Mouse (Mus musculus): ENCODE data around the gene Tmed10. TPM values are rescaled to one million over a fixed set of nuclear protein-coding genes. Genes with fewer than 3 reads are reported as not detected.
A peak's percentile ranks its signal among the peaks of the same experiment; 100 is the strongest.

Tmed10 gene
- polyA plus RNA-seq, 1 experiment from 2014 or later = 357 TPM

DNA sequence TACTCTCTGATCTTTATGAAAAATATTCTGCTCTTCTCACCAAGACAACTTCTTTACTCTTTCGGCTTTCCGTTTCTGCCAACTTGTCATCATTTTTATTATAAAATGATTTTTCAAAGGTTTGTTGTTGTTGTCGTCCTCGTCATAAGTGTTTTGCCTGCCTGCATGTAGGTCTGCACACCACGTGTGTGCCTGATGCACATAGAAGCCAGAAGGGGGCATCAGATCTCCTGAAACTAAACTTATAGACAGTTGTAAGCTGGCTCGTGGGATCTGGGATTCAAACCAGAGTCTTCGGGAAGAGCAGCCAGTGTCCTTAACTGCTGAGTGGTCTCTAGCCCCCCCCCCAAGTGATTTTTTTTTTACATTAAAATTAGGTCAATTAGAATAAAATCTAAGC is 6.3 kb upstream of the Tmed10 start:
- Histone ChIP-seq H3K9me3 (replicated peaks; ENCODE audit: low read length) (no peaks in the 10 kb centered on the region), H3K36me3 (ENCODE audit: insufficient read depth, low read length) (no peaks in the 10 kb centered on the region), H3K9ac (ENCODE audit: low read depth, low read length) (no peak overlapping the region), H3K4me1 (replicated peaks; ENCODE audit: insufficient read depth, low read length) (no peaks in the 10 kb centered on the region), H3K27ac (no peak overlapping the region), H3K4me3 (replicated peaks; ENCODE audit: low read depth, low read length) (no peak overlapping the region), H3K27me3 (ENCODE audit: insufficient read depth, low read length) (no peaks in the 10 kb centered on the region), H3K4me2 (ENCODE audit: low read length) (no peak overlapping the region)
- peak; percentile 25; the same call in 1 of the 2 replicates for TF ChIP-seq CTCF (IDR thresholded peaks at IDR 0.05; ENCODE audit: low read depth)
- 80% methylated on average over 7 of the region's 7 CpGs for WGBS
- no peak for DNase-seq (ENCODE audit: low spot score)
- ATAC-seq (replicated peaks; ENCODE audit: low FRiP score, low read depth) = no peak

DNA sequence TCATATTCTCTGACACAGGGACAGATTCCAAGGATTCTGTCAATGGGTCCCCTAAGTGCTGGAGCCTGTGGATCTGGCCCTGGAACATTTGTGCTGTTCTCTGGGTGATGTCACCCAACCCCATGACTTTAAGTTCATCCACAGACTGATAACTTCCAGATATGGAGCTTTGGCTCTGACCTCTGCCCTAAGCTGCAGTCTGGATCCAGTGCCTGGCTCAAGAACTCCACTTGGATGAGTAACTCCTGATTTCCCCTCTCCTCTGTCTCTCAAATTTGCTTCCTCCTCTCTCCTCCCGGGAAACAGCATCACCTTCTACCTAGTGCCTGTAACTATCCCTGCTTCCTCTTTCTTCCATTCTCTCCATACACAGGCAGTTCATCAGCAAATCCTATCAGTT is 5.7 kb upstream of the Tmed10 start:
- 48% methylated on average over 1 of the region's 1 CpGs for WGBS

DNA sequence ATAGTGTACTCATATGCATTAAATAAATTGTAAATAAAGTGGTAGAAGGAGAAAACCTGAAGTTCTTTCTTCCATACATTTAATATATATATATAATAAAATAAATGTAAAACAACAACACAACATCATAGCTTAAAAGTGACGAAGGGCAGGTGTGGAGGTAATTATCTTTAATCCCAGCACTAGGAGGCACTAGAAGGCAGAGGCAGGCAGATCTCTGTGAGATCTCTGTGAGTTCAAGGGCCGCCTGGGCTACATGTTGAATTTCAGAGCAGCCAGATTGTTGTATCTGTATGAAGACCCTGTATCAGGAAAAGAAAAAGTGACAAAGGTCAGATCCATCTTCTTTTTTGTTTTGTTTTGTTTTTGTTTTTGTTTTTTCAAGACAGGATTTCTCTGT is 3.6 kb upstream of the Tmed10 start:
- DNase-seq (ENCODE audit: low spot score) (no peak), ATAC-seq (replicated peaks; ENCODE audit: low FRiP score, low read depth) (no peak)
- H3K4me2 ChIP-seq (ENCODE audit: low read length) = no peak overlapping the region
- no peaks in the 10 kb centered on the region for H3K9me3 ChIP-seq (replicated peaks; ENCODE audit: low read length)
- no peak overlapping the region for H3K4me3 ChIP-seq (replicated peaks; ENCODE audit: low read depth, low read length)
- no peak for TF ChIP-seq CTCF (IDR thresholded peaks at IDR 0.05; ENCODE audit: low read depth)
- no peak overlapping the region for H3K27ac ChIP-seq
- no peaks in the 10 kb centered on the region for H3K4me1 ChIP-seq (replicated peaks; ENCODE audit: insufficient read depth, low read length)
- 90% methylated on average over 2 of the region's 2 CpGs for WGBS
- H3K36me3 ChIP-seq (ENCODE audit: insufficient read depth, low read length) = no peaks in the 10 kb centered on the region
- no peak overlapping the region for H3K9ac ChIP-seq (ENCODE audit: low read depth, low read length)
- no peaks in the 10 kb centered on the region for H3K27me3 ChIP-seq (ENCODE audit: insufficient read depth, low read length)

More for the DNA sequence above, 5.7 kb upstream of the Tmed10 start:
- Histone ChIP-seq H3K4me1 (replicated peaks; ENCODE audit: insufficient read depth, low read length) (no peaks in the 10 kb centered on the region), H3K9ac (ENCODE audit: low read depth, low read length) (no peak overlapping the region), H3K4me2 (ENCODE audit: low read length) (no peak overlapping the region), H3K9me3 (replicated peaks; ENCODE audit: low read length) (no peaks in the 10 kb centered on the region), H3K27ac (no peak overlapping the region), H3K27me3 (ENCODE audit: insufficient read depth, low read length) (no peaks in the 10 kb centered on the region), H3K36me3 (ENCODE audit: insufficient read depth, low read length) (no peaks in the 10 kb centered on the region), H3K4me3 (replicated peaks; ENCODE audit: low read depth, low read length) (no peak overlapping the region)
- TF ChIP-seq CTCF (IDR thresholded peaks at IDR 0.05; ENCODE audit: low read depth) = no peak
- DNase-seq (ENCODE audit: low spot score) (no peak), ATAC-seq (replicated peaks; ENCODE audit: low FRiP score, low read depth) (no peak)

DNA sequence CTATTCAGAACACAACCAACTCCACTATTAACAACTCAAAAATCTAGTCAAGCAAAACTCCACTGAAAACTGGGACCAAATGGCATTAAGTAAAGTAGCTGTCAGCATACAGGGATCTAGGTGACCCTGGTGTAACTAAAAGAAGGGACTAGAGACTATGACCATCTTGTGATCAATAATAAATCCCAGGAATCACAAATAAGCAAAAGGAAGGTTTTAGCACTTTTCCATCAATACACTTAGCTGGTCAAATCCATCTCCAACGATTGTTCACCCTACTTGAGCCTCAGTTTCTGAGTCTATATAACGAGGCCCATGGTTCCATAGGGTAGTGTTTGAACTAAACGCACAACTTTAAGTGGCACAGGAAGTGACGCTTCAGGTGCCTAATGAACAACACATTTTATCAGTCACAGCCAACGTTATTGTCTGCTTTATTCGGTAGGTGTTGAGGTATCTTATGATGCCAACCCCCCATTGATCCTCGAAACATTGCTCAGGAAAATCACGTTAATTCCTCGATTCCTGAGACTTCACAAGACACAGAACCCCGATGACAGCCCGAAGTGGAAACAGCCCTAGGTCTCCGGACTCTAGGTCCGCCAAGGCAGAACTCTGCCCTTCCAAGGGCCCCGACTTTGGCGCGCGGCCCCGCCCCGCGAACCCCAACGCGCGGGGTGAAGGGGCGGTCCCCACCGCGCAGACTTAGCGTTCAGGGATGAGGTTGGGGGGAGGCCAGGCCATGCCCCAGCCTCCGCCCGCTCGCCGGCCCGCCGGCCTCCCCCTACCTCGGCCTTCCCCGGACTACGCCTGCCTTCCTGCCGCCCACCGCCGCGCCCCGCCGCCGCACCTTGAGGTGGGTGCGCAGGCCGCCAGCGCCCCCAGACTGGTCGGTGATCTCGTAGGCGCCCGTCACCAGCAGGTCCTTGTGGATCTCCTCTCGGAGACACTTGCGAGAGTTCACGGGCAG is 771 bp downstream of the Tmed10 start:
- Histone ChIP-seq H3K4me3 (replicated peaks; ENCODE audit: low read depth, low read length) (peak overlapping the region; percentile 85), H3K4me2 (ENCODE audit: low read length) (peak overlapping the region; percentile 63), H3K27me3 (ENCODE audit: insufficient read depth, low read length) (no peaks in the 10 kb centered on the region), H3K36me3 (ENCODE audit: insufficient read depth, low read length) (no peaks in the 10 kb centered on the region), H3K9ac (ENCODE audit: low read depth, low read length) (peak overlapping the region; percentile 94), H3K4me1 (replicated peaks; ENCODE audit: insufficient read depth, low read length) (peaks cover 10% of the 10 kb centered on the region), H3K9me3 (replicated peaks; ENCODE audit: low read length) (no peaks in the 10 kb centered on the region), H3K27ac (peak overlapping the region; percentile 92)
- WGBS = under 1% methylated on average over 50 of the region's 53 CpGs
- peak; percentile 62 for ATAC-seq (replicated peaks; ENCODE audit: low FRiP score, low read depth)
- TF ChIP-seq CTCF (IDR thresholded peaks at IDR 0.05; ENCODE audit: low read depth) = no peak
- DNase-seq (ENCODE audit: low spot score) = peak; percentile 69

DNA sequence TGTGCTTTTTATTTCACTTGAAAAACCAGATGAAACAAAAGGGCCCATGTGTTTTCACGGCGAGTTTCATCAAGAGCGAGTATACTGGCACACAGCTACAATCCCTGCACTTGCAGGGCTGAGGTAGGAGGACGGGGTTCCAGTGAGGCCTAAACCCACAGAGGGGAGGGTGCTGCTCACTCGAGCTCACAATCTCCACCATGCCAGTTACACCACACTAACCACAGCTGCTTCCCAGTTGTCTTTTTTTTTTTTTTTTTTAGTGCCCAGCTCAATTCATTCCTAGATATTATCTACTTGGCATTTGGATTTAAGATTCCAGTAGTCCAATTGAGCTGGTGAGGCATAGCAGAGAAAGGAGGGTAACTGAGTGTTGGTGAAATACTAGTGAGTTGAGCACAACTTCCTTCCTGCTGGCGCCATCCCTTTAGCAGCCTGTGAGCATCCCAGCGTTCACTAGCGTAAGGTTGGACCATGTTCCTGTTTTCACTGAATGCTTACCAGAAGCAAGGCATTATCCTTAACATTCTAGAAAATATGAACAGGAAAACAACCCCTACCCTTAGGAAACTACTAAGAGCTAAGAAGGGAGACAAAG is 2.5 kb downstream of the Tmed10 start:
- Histone ChIP-seq H3K9me3 (replicated peaks; ENCODE audit: low read length) (no peaks in the 10 kb centered on the region), H3K27ac (peak overlapping the region; percentile 19; the same call in 1 of the 2 replicates), H3K36me3 (ENCODE audit: insufficient read depth, low read length) (no peaks in the 10 kb centered on the region), H3K4me2 (ENCODE audit: low read length) (0 out of 2 replicates have a peak overlapping the region, but pooled peaks have one; percentile 14), H3K4me1 (replicated peaks; ENCODE audit: insufficient read depth, low read length) (peaks cover 10% of the 10 kb centered on the region), H3K9ac (ENCODE audit: low read depth, low read length) (no peak overlapping the region), H3K27me3 (ENCODE audit: insufficient read depth, low read length) (no peaks in the 10 kb centered on the region), H3K4me3 (replicated peaks; ENCODE audit: low read depth, low read length) (no peak overlapping the region)
- no peak for DNase-seq (ENCODE audit: low spot score)
- no peak for TF ChIP-seq CTCF (IDR thresholded peaks at IDR 0.05; ENCODE audit: low read depth)
- WGBS = 54% methylated on average over 8 of the region's 8 CpGs
- no peak for ATAC-seq (replicated peaks; ENCODE audit: low FRiP score, low read depth)

DNA sequence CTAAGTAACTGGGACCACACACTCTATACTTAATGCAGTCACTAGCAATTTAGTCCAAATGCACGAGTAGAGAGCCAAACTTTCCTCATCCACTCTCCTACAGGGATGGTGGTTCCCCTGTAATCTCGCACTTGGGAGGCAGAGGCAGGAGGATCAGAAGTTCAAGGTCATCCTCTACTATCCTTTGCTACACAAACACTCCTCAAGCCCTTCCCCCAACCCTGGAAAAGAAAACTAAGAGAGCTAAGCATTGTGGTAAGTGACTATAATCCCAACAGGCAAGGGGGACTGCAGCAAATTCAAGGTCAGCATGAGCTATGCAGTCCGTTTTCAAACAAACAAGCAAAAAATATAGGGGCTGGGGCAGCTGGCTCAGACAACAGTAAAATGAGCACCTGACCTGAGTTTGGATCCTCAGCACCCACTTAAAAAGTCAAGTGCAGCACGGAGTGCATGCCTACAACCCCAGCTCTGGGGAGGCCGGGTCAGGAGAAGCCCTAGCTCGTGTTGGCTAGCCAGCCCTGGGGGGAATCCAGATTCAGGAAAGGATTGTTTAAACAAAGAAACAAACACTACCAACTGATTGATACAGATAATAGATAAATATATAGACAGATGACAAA is 6.1 kb downstream of the Tmed10 start:
- ATAC-seq (replicated peaks; ENCODE audit: low FRiP score, low read depth) = no peak
- Histone ChIP-seq H3K4me1 (replicated peaks; ENCODE audit: insufficient read depth, low read length) (peaks cover 18% of the 10 kb centered on the region), H3K27me3 (ENCODE audit: insufficient read depth, low read length) (no peaks in the 10 kb centered on the region), H3K9me3 (replicated peaks; ENCODE audit: low read length) (no peaks in the 10 kb centered on the region), H3K9ac (ENCODE audit: low read depth, low read length) (no peak overlapping the region), H3K36me3 (ENCODE audit: insufficient read depth, low read length) (no peaks in the 10 kb centered on the region), H3K4me3 (replicated peaks; ENCODE audit: low read depth, low read length) (no peak overlapping the region), H3K27ac (no peak overlapping the region), H3K4me2 (ENCODE audit: low read length) (no peak overlapping the region)
- 72% methylated on average over 6 of the region's 6 CpGs for WGBS
- TF ChIP-seq CTCF (IDR thresholded peaks at IDR 0.05; ENCODE audit: low read depth) = no peak
- DNase-seq (ENCODE audit: low spot score) = no peak

All from kidney, postnatal 0 days (tissue).